Mouse (Mus musculus) embryonic facial prominence, embryonic 11.5 days (tissue): Measurements from ENCODE around the gene Iah1. TPM values are rescaled to one million over a fixed set of nuclear protein-coding genes. Genes with fewer than 3 reads are reported as not detected.

ENCODE experiments used
- ATAC-seq: fragments of 200-750 bp; cut with Nextera tagmentation; replicated peaks from 2 replicates; pipeline ENCODE4 v1.8.0; 2017; ENCODE audit warnings: low read depth; ENCODE audit not compliant: insufficient number of reproducible peaks, low FRiP score, low TSS enrichment
- DNase-seq: peaks from one replicate; pipeline ENCODE4 v3.0.0-alpha.2; 2015; ENCODE audit warnings: low spot score
- H3K27ac ChIP-seq: fragments of 300-500 bp; sonication (generic); replicated peaks from 2 replicates; pipeline ENCODE4 v1.5.1; 2014; ENCODE audit warnings: mild to moderate bottlenecking, low read depth, low read length, control low read depth
- H3K27me3 ChIP-seq: fragments of 300-500 bp; sonication (generic); 2 replicates; pipeline ENCODE4 v1.6.1; 2014; ENCODE audit warnings: mild to moderate bottlenecking, low read length, moderate library complexity, mixed read lengths; ENCODE audit not compliant: control insufficient read depth, insufficient read depth
- H3K36me3 ChIP-seq: fragments of 300-500 bp; sonication (generic); replicated peaks from 2 replicates; pipeline ENCODE4 v1.6.1; 2014; ENCODE audit warnings: low read depth, mild to moderate bottlenecking, low read length, moderate library complexity, mixed read lengths; ENCODE audit not compliant: control insufficient read depth, insufficient read depth
- H3K4me1 ChIP-seq: fragments of 300-500 bp; sonication (generic); 2 replicates; pipeline ENCODE4 v1.6.1; 2014; ENCODE audit warnings: low read length, mixed read lengths; ENCODE audit not compliant: control insufficient read depth, insufficient read depth
- H3K4me2 ChIP-seq: fragments of 300-500 bp; sonication (generic); 2 replicates; pipeline ENCODE4 v1.6.1; 2014; ENCODE audit warnings: low read depth, mild to moderate bottlenecking, control low read depth, low read length, moderate library complexity
- H3K4me3 ChIP-seq: fragments of 300-500 bp; sonication (generic); 2 replicates; pipeline ENCODE4 v1.5.1; 2014; ENCODE audit warnings: low read depth, low read length, control low read depth
- H3K9ac ChIP-seq: fragments of 300-500 bp; sonication (generic); replicated peaks from 2 replicates; pipeline ENCODE4 v1.6.1; 2014; ENCODE audit warnings: mild to moderate bottlenecking, control low read depth, low read length
- H3K9me3 ChIP-seq: fragments of 300-500 bp; sonication (generic); replicated peaks from 2 replicates; pipeline ENCODE4 v1.6.1; 2016; ENCODE audit warnings: mild to moderate bottlenecking, low read length, inconsistent platforms, mixed read lengths; ENCODE audit not compliant: control insufficient read depth
- WGBS: fragments of 180-500 bp; shearing (Covaris S2); extraction: QIAGEN DNeasy Blood & Tissue Kit; methylation state at CpG from one replicate; pipeline ENCODE4 v1.1.7; 2014; 5-methylcytosine and 5-hydroxymethylcytosine counted together
- polyA plus RNA-seq: library from polyadenylated mRNA; unstranded; fragments of >200 nt; fragmentation: Nextera tagmentation; extraction: Ambion mirVana; gene quantifications from 2 replicates; pipeline ENCODE4 v1.2.1, GENCODE M21; 2014

The Iah1 gene
- polyA plus RNA-seq, 1 experiment from 2014 or later, result 60.8 TPM

DNA sequence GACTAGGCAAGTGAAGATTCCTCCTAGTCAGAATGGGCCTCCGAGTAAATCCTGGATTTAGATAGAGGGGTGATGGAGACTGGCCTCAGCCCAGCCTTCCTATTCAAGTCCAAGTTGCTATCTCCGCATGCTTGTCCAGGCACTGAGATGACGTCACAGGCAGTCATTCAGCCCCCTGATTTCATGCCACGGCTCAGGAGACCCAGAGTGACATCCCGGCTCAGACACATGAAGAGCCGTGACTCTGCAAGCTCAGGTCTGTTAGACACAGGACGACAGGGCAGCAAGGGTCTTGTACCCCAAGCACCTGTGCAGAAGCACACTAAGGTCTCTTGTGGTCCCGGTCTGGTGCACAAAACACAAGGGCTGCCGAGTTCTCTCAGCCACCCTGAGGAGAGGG is 6.7 kb downstream of the Iah1 start:
- Histone ChIP-seq H3K9me3 (no peaks in the 10 kb centered on the region), H3K27ac (no peak overlapping the region), H3K4me1 (no peaks in the 10 kb centered on the region), H3K4me2 (no peak overlapping the region), H3K9ac (no peak overlapping the region), H3K4me3 (no peak overlapping the region), H3K27me3 (no peaks in the 10 kb centered on the region), H3K36me3 (peaks cover 6% of the 10 kb centered on the region; the same call in 1 of the 2 replicates)
- no peak for DNase-seq
- 87% methylated on average over 9 of the region's 9 CpGs for WGBS
- ATAC-seq, result no peak

DNA sequence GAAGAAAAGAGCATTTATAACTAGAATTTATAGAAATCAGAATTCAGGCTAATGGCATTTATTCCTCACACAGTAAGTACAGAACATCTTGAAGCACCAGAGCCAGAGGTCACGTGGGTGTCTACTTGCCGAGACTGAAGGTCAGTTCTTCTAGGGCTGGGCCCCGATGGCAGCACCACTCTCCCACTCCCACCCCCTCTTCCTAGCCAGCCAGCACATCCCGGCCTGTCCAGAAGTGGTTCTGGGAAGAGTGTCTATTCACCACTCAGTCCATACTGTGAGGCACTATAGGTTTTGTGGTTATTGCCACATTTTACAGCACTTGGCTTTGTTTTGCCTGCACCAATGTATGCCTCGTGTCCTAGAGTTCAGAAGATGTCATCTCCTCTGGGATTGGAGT is 7.9 kb downstream of the Iah1 start:
- DNase-seq (no peak), ATAC-seq (no peak)
- Histone ChIP-seq H3K27me3 (no peaks in the 10 kb centered on the region), H3K4me3 (no peak overlapping the region), H3K9me3 (no peaks in the 10 kb centered on the region), H3K36me3 (peaks cover 6% of the 10 kb centered on the region; the same call in 1 of the 2 replicates), H3K4me2 (no peak overlapping the region), H3K9ac (no peak overlapping the region), H3K27ac (no peak overlapping the region), H3K4me1 (no peaks in the 10 kb centered on the region)
- whole genome bisulfite sequencing, result 85% methylated on average over 5 of the region's 5 CpGs

DNA sequence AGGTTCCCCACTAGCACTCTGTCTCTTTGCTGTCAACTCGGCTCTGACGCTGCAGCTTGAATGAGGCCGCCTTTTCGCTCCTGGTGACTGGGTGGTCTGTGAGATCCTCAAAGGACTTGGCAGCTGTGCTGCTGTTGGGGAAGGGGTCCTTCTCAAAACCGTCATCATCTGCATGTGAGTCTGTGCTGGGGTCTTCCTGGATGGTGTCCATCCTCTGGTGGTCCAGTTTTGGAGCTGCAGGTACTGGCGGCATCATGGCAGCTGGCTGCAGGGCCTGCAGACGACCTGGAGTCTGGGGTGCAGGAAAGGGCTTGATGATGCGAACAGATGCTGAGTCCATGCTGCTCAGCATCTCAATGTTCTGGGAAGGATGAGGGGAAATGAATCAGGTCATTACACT is 9.1 kb downstream of the Iah1 start:
- 90% methylated on average over 8 of the region's 8 CpGs for WGBS
- Histone ChIP-seq H3K9me3 (no peaks in the 10 kb centered on the region), H3K4me1 (no peaks in the 10 kb centered on the region), H3K9ac (no peak overlapping the region), H3K27ac (no peak overlapping the region), H3K4me3 (no peak overlapping the region), H3K4me2 (no peak overlapping the region), H3K36me3 (peaks cover 6% of the 10 kb centered on the region; the same call in 1 of the 2 replicates), H3K27me3 (no peaks in the 10 kb centered on the region)
- no peak for ATAC-seq
- DNase-seq, result no peak

DNA sequence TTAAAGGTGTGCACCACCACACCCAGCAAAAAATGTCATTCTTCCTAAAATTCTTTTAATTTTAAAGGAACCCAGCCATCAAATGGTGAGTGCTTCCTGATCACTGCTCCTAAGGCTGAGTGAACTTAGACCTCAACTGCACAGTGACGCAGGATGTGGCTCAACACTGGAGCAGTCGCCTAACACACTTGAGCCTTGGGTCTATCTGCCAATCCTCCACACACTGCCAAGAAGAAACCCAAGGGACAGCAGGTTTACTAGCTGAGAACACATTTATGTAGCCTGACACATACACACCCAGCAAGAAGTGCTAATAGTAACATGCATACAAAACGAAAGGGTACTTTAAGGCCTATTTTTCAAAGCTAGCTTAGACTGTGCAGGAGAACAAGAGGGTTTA is 10.1 kb downstream of the Iah1 start:
- H3K36me3 ChIP-seq, result peaks cover 6% of the 10 kb centered on the region

DNA sequence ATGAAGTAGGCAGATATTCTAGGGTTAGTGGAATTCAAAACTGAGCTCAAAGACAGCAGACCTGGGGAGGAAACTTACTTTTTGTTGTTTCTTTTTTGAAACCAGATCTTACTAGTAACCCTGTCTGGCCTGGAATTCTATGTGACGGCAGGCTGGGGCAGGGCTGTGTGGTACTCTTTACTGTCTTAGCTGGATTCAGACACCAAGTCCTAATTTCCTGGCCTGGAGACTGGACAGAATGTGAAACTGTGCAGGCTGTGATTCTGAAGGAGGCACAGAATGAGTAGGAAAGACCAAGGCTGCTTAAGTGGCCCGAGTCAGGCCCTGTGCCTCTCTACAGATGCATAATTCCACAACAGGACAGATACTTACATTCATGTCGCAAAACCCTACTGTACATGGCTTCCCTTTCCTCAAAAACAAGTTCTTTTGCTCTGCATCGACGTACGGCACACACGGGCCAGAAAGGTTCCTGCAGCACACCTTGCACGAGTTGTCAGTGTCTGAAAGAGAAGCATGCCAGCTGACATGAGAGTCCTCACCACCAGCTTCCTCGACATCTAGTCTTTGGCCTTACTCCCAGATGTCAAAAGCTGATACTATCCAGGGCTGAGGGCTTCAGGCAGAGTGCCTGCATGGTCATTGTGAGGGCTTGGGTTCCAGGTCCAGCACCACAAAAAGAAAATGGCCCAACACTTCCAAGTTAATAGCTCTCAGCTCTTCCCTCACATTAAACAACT is 13.6 kb downstream of the Iah1 start:
- Histone ChIP-seq H3K4me1 (no peaks in the 10 kb centered on the region), H3K36me3 (peaks cover 8% of the 10 kb centered on the region), H3K9ac (no peak overlapping the region), H3K9me3 (no peaks in the 10 kb centered on the region), H3K4me2 (no peak overlapping the region), H3K4me3 (no peak overlapping the region), H3K27ac (no peak overlapping the region), H3K27me3 (no peaks in the 10 kb centered on the region)
- no peak for ATAC-seq
- 85% methylated on average over 9 of the region's 9 CpGs for WGBS
- no peak for DNase-seq

More for the DNA sequence above, 10.1 kb downstream of the Iah1 start:
- Histone ChIP-seq H3K9me3 (no peaks in the 10 kb centered on the region), H3K27ac (no peak overlapping the region), H3K4me3 (no peak overlapping the region), H3K27me3 (no peaks in the 10 kb centered on the region), H3K4me1 (no peaks in the 10 kb centered on the region), H3K4me2 (no peak overlapping the region), H3K9ac (no peak overlapping the region)
- DNase-seq (no peak), ATAC-seq (no peak)
- WGBS, result 96% methylated on average over 3 of the region's 3 CpGs

DNA sequence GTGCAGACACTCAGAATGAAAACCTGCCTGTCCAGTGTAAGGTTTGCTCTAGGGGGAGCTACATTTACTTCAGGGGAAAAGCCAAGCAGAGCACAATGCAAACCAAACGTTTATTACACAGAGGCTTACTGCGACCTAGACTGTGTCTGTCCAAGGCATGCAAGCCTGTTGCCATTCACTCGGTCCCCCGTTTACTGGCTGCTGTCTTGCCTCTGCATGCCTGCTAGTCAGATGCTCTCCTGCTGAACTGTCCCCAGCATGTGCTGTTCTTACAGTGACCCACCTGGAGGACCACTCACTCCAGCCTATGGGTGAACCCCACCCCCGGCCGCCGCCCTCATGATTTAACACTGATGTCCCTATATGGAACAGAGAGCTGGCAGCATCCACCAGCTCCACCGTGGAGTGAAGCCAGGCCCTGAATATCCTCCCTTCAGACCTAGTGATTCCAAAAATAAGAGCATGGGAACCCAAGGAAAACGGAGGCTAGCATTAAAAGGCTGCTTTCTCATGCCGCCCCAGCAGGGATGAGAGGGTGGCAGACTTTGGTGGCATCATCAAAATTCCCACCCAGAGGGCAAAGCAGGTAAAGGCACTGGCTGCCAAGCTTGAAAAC is 14.9 kb downstream of the Iah1 start:
- no peaks in the 10 kb centered on the region for H3K27me3 ChIP-seq
- H3K9me3 ChIP-seq, result no peaks in the 10 kb centered on the region
- DNase-seq (no peak), ATAC-seq (no peak)
- H3K36me3 ChIP-seq, result peaks cover 7% of the 10 kb centered on the region
- H3K4me3 ChIP-seq, result no peak overlapping the region
- no peak overlapping the region for H3K27ac ChIP-seq
- no peak overlapping the region for H3K9ac ChIP-seq
- no peaks in the 10 kb centered on the region for H3K4me1 ChIP-seq
- H3K4me2 ChIP-seq, result no peak overlapping the region
- WGBS, result 88% methylated on average over 10 of the region's 10 CpGs

DNA sequence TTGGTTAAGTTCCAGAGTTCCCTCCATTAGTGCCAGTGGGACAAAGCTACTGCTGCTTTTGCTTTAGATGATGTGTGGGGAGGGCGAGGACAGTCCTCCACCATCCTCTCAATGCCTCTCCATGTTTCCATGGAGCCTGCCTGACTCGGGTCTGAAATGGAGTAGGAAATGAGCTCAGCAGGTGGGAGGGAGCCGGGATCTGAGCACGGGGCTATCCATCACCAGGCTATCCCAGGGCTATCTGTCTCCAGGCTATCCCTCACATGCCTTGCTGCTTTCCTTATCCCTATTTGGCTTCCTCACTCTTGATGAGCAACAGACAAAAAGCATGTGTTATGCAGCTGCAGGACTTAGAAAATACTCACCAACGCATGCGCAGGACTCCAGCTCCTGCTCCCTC is 15.5 kb downstream of the Iah1 start:
- H3K4me2 ChIP-seq, result no peak overlapping the region
- no peak overlapping the region for H3K4me3 ChIP-seq
- no peak overlapping the region for H3K27ac ChIP-seq
- DNase-seq (no peak), ATAC-seq (no peak)
- peaks cover 7% of the 10 kb centered on the region for H3K36me3 ChIP-seq
- H3K4me1 ChIP-seq, result no peaks in the 10 kb centered on the region
- no peaks in the 10 kb centered on the region for H3K27me3 ChIP-seq
- 83% methylated on average over 6 of the region's 6 CpGs for WGBS
- H3K9me3 ChIP-seq, result no peaks in the 10 kb centered on the region
- H3K9ac ChIP-seq, result no peak overlapping the region

DNA sequence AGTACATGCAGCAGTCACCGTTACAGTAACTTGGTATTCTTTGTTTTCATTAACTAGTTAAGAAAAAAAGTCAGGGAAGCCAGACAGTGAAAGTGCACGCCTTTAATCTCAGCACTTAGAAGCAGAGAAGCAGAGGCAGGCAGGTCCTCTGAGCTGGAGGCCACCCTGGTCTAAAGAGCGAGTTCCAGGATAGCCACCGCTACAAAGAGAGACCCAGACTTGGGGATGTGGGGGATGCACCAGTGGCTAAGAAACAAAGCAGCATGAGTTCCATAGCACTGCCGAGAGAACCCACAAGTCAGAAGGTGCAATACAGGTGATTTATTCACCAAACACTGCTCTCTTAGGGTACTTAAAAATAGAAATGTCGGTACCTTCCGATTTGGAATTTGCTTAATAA is 16.8 kb downstream of the Iah1 start:
- ATAC-seq, result no peak
- H3K27me3 ChIP-seq, result no peaks in the 10 kb centered on the region
- H3K36me3 ChIP-seq, result peaks cover 4% of the 10 kb centered on the region
- no peaks in the 10 kb centered on the region for H3K9me3 ChIP-seq
- H3K9ac ChIP-seq, result no peak overlapping the region
- H3K4me2 ChIP-seq, result no peak overlapping the region
- no peak overlapping the region for H3K4me3 ChIP-seq
- H3K27ac ChIP-seq, result no peak overlapping the region
- no peaks in the 10 kb centered on the region for H3K4me1 ChIP-seq
- DNase-seq, result no peak
- WGBS, result 91% methylated on average over 7 of the region's 7 CpGs
